Mouse (Mus musculus) T-helper 2 cell (primary cell): ENCODE measurements around the gene Gm48551.

Experiments
- in situ Hi-C: fragments of 300-600 bp; cut with MboI, MseI; formaldehyde crosslinking; loops from one replicate; pipeline ENCODE4 v1.15.1; 2025; ENCODE audit warnings: high pct_unique_total_duplicates

Gene Gm48551

DNA sequence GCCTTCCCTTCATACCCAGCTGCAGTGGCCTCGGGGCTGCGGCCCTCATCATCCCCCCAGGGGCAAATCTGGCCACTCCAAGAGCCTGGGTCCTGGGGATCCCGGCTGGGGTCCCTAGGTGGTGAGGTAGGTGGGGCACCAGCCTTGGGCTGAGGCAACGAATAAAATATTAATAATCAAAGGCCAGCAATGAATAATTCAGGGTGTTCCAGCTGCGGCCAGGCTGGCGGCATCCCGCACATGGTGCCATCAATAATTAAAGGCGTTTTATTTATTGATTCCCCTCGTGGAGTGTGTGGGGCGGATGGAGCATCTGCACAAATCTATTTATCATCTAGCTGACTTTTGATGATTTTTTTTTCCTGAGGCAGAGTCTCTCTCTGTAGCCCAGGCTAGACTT, 19.2 kb downstream of the Gm48551 start:
- in situ Hi-C loops: no loop called here

DNA sequence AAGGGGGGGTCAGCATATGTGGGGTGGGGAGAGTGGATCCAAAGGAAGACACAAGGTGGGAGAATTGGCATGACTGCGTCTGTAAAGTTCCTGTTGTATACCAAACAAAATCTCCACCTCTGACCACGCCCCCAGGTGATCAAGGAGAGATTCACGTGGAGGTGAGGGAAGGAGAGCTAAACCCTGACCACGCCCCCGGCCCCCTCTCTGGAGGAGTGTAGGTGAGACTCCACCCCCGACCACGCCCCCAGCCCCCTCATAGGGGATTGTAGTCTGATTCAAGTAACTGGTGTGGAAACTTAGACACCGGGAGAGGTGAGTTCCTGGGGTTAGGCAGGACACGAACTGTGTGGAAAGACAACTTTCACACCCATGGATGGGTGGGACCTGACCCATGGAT, 19.8 kb downstream of the Gm48551 start:
- in situ Hi-C loops: no loop called here

DNA sequence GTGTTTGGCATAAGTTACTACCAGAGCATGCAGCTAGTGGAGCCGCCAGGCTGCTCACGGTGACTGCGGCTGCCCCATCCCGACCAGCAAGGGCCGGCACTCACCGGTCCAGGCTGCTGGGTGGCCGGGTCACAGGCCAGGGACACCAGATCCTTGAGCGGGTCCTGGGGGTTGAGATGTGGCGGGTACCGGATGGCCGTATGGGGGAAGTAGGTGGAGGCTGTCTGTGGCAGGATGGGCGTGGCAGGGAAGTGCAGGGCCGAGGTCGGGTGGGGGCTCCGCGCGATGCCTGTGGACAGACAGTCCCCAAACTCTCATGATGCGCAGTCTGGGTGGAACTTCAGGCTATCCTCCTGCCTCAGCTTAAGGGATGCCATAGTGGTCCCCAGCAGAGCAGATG, 20.5 kb downstream of the Gm48551 start:
- in situ Hi-C loops: loop anchor here (5.0 kb wide), 1 partner anchor 38 kb away; no protein-coding TSS in a partner anchor

DNA sequence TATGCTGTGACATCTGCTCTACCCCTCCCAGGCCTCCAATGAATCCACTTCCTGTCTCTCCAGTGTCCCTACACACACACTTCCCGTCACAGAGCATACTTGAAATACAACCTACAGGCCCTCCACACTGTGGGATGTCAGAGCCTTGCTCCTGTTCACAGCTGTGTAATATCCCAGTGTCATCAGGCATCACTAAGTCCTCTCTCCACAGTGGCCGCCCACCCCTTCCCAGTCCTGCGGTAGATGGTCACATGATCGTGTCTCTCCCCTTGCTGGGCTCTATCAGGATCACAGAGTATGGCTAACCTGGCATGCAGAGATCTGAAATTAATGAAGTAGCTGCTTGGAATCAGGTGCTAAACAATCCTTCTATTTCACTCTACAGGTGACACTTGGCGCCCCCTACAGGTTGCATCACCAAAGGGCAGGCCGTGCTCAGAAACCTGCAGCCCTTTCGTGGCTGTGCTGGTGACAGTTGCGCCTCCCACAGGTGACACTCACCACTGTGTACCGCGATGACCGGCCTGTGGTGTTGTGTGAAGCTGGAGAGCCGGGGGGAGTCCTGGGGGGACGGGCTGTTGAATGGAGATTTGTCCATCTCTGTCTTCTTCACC, 21.4 kb downstream of the Gm48551 start:
- in situ Hi-C loops: loop anchor here (5.0 kb wide), 1 partner anchor 37 kb away; no protein-coding TSS in a partner anchor

DNA sequence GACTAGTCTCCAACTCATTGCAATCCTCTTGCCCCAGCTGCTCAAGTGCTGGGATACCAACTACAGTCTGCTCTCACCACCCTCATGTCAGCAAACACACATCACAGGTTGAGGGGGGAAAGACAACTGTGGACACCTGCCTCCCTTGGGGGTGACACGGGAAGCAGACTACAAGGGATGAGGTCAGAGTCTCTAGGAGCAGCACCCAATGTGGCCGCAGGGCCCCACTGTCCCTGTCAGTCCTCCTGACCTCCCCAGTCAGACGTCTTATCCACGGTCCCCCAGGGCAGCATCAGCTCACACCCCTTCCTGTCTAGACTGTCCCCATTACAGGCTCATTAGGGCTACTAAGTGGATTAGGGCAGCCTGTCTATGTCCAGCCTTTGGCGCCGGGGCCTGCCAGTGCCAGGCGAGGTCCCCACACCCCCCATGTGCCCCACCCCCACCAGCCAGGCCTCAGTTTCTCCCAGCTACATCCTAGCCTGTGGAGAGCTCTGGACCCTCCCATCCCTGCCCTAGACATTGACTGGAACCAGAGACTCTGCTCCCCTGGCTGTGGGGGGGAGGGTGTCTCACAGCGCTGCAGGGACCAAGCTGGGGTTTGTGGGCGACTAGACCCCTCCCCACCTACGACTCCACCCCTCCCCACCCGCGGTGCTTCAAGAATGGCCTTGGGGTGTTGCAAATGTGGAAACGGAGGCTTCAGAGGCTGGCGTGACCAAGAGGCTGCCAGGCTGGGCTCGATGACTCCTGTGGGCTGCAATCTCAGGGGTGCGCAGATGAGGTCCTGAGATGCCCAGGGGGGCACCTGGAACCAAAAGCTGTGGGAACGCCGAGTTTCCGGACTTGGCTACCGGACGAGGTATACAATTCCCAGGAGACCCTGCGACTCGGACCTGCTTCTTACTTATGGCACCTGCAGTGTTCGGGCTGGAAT, 22.5 kb downstream of the Gm48551 start:
- in situ Hi-C loops: loop anchor here (5.0 kb wide), 1 partner anchor 36 kb away; no protein-coding TSS in a partner anchor

DNA sequence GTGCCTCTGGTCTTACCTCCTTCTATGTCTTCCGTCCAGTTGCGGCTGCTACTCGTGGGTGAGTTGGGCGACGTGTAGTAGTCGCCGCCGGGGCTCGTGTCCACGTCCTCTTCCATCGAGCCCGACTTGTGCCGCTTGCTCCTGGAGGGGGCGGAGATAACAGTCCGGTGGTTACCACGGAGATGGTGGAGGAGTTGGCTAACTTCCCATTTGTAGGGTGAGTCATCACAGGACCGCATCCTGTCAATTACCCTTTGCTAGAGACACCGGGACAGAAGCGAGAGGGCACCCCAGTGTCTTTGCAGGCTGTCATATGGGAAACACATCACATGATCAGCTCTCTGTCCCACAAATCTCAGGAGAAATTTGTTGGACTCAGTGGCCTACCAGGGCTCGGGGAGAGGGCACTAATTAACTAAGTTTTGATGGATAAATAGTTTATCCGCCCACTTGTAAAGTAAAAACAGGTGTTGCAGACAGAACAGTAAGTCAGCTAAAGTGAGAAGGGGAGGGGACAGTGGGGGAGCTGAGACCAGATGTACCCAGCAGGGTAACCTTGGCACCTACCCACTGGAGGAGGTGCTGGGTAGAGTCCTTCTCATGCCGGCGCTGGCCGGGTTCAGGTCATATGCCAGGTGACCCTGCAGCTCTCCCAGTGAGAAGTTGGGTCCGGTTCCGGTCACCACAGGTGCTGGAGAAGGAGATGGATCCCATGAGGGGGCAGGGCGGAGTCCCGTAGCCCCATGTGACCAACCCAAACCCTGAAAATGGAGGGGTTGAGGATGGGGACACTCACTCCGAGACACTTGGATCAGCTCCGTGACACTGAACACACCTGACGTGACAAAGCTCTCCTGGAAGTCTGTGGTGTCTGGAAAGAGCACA, 23.5 kb downstream of the Gm48551 start:
- in situ Hi-C loops: loop anchor here (5.0 kb wide), 1 partner anchor 35 kb away; no protein-coding TSS in a partner anchor

DNA sequence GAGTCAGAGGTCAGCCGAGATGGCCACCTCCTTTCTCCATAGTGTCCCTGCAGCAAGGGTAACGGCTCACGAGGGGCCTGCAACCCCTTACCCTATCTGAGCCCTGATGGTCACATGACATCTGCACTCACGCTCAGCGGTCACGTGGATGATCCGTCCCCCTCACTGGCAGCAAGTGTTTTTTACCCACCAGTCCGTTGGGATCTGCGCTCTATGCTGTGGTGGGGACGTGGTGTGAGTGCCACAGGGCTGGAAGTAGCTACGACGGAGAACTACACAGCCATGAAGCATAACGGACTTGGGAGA, 24.1 kb downstream of the Gm48551 start:
- in situ Hi-C loops: loop anchor here (5.0 kb wide), 1 partner anchor 34 kb away; no protein-coding TSS in a partner anchor

DNA sequence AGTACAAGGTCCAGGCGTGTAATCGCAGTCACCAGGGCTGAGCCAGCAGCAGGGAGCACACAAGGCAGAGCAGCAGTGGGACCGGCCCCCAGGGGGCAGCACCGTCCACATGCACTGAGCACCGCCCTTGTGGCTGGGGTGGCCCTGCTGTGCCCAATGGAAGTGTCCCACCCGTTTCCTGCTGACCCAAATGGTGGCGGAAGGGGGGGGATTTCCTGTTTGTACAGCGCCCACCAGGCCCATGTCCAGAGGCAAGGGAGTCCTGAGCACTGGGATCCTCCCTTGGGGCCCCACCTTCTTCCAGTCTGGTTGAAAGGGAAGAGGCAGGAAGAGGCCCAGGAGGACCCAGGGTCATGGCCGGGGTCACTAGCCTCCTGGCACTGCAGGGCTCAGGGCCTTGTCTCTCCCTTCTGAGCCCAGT, 24.6 kb downstream of the Gm48551 start:
- in situ Hi-C loops: loop anchor here (5.0 kb wide), 1 partner anchor 33 kb away; no protein-coding TSS in a partner anchor

DNA sequence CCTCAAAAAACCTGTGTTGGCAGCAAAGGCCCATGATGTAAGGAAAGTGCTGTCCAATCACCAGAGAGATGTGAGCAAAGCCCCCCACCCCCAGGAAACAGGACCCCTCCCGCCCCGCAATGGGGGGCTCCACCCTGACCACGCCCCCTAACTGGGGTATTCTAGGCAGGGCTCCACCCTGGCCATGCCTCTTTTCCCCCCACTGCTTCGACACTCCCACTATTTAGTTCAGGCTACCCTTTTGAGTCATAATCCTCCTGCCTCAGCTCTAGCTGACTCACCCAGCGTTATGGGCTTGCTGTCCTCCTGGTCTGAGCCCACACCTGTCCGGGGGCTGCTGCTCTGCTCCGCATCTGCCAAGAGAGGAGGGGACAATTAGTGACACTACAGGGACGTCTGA, 25.1 kb downstream of the Gm48551 start:
- in situ Hi-C loops: loop anchor here (5.0 kb wide), 1 partner anchor 33 kb away; no protein-coding TSS in a partner anchor

DNA sequence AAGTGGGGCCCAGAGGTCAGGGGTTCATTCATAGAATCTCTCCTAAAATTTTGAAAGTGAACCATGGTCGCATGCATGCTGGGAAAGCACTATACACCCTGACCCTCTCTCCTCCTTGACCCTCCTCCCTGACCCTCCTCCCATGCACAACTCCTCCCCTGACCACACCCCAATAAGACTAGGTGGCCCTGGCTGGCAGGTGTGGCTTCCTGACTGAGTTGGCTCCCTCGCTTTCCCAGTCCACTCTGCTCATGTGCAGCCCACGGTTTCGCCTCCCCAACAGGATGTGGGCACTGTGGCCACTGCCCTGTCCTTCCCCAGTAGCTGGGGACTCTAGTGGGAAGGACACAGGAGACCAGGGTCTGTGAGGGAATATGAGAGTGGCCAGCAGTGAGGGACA, 26.1 kb downstream of the Gm48551 start:
- in situ Hi-C loops: no loop called here

DNA sequence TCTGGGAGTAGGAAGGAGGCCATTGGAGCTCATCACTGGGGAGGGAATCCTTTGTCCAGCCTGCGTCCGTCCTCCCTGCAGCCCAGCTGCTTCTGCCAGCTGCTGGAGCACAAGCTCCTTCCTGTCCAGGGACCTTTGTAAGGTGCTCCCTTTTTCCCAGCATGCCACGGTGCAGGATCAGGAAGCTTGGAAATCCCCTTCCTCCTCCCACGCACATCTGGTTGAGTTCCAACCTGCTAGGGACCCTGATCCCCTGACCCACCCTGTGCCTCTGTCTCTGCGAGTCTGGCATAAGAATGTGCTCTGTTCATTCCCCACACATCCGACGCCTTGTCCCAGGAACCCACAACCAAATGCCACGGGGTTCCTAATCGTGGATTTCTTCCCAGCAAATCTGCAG, 26.7 kb downstream of the Gm48551 start:
- in situ Hi-C loops: no loop called here

DNA sequence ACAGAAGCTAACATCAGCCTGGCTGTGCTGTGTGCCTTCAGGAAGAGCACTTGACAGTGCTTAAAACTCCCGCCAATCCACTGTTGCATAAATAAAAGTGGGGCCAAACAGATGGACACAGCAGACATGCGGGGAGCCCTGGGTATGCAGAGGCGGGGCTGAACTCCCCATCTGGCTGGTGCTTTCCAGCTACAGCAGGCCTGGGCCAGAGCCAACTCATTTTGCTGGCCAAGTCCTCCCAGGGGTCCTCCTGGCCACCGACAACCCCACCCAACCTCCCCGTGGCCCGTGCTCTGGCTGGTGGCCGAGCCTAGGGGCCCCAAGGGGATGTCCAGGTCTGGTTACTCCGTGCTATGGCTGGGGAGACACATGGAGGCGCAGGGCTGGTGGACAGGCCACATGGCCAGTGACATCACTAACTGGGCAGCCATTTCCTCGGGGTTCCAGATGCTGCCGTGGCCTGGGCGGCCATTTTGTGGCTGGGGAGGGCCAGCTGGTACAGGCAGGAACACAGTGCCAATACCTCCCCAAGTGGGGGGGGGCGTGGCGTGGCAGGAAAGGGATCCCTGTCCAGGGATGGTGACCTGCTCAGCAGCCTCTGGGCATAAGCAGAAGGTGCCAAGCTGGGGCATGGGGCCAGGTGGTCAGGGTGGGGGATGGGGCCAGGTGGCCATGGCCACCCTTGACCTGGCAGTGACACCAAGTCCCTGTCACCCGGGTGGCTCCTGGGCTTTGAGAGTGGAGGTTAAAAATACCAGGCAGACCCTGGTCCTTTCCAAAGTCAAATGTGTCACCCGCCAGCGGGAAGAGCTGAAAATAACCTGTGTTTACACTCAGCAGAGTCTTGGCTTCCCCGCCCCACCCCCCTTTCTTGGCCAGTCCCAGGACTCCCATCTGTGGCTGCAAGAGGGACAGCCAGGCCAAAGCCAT, 27.5 kb downstream of the Gm48551 start:
- in situ Hi-C loops: no loop called here

DNA sequence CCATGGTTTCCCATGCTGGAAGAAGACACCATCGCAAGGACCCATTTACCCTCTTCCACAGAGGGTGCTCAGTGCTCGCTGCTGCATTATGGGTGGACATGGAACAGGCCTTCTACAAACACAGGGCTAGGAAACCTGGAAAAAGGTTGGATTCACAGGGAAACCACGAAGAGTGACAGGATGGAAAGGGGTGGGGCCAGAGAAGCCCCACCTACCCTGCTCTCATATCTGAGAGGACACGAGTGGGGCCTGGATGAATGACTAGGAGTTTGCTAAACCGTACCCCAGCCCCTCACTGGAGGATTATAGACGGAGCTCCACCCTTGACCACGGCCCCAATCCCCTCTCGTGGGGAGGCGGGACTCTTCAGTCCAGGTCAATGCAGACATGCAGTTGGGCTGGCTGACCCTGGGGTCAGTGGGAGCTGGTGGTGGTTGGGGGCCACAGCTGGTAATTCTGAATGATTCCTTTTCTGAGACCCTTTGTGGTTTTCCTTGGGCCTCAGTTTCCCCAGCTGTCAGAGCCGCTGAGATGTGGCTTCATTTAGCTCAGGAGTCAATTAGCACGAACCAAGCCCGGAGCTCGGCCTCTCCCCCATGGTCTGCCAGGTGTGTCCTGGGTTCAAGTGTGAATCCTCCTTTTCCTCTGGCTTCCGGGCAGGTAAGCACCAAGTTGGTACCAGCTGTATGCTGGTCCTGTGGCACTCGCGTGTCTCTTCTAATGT, 28.5 kb downstream of the Gm48551 start:
- in situ Hi-C loops: no loop called here

DNA sequence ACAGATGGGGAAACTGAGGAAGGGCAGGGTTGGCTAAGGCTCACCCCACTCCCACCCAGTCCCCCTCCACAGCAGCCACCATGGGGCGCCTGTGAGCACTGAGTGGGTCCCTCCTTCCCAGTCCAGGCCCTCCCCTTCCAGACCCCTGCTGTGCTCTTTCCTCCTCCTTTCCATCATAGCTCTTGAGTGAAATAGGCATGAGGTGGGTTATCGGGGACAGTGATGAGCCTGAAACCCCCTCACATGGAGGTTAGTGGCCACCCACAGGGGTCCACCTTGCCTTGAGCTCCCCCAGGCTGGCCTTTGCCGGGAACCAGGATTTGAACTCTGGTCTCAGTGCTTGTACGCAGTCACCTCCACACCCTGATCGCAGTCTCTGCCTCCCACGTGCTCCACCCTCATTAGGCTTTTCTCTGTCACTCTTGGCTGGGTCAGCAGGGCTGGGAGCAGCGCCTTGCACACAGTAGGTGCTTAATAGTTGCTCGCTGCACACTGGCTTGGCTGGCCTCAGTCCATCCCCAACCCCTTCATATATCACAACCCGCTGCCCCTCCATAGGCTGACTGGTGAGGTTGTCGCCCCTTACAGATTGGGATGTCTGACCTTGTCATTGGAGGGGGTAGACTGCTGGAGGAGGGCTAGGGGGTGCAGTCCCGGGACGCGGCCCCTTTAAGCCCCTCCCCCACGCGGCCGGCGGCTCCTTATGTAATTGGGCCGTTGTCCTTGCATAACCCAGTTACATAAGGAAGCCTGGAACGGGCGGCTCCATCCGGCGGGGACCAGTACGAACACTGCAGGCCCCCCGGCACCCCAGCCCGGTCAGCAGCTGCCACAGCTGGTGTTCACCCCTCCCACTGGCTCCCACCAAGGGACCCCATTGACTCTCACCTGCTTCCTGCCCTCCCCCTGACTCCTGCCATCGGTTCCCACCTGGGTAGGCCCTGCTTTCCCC, 29.3 kb downstream of the Gm48551 start:
- in situ Hi-C loops: no loop called here

DNA sequence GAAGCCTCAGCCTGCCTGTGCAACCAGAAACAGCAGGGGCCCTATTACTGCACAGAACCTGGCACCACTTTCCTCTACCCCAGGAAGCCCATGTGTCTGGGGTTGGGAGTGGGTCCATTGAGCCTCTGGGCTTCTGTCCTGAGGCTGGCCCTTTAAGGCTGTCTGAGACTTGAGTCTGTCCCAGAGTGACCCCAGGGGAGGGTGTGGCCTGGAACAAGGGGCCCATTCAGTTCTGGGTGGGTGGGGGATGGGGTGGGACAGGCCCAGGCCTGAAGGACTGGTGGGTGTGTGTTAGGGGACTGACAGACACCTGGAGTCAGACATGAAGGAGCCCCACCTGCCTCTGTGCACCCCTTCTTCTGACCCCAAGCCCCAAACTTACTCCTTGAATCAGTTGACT, 30.4 kb downstream of the Gm48551 start:
- in situ Hi-C loops: loop anchor here (5.0 kb wide), 1 partner anchor 113 kb away; no protein-coding TSS in a partner anchor

DNA sequence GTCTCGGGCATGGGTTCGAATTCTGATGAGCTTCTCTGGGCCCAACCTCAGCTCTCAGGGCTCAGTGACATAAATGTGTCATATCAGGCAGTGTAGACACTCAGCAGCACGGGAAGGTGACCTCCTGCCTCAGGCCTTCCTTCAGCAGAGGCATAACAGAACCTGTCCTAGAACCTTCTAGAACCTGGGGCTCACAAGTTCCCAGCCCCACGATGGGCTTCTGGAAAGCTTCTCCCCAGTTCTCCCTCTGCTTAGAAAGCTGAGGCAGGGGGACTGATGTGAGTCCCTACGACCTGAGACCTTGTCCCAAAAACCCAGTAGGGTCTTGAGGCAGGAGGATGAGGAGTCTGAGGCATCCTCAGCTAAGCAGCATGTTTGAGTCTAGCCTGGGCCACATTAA, 30.9 kb downstream of the Gm48551 start:
- in situ Hi-C loops: loop anchor here (5.0 kb wide), 1 partner anchor 112 kb away; no protein-coding TSS in a partner anchor

DNA sequence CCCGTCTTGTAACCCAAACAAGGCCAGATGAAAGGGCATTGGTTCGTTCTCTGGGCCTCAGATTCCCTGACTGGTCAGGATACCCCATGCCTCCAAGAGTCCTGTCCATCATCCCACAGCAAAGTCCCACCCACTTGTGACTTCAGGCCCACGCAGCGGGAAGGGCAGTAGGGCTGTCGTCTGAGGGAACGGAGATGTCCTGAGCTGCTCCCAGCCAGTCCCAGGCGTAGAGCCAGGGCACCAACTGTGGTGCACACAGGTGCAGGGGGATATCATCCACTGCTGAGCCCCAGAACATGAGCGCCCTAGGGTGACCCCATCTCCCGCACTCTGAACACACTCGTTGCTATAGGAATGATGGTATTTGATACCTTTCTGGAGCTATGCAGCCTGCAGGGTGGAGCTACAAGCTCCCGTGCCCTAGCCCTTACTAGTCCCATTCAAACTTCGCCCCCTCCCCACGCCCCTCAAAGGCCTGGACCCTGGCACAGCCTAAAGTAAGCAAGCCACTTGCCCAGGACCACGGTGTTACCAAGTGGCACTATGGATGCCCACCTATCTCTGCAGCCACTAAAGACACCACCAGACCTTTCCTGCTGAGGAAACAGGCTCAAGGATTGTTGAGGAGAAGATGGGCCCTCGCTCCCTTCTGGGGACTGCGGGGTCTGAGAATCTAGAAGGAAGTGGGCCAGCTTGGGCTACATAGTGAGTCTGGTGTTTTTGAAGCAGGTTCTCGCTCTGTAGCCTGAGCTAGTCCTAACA, 31.5 kb downstream of the Gm48551 start:
- in situ Hi-C loops: loop anchor here (5.0 kb wide), 1 partner anchor 112 kb away; no protein-coding TSS in a partner anchor
